Mouse (Mus musculus): ENCODE data around the gene Gm1123. TPM values are rescaled to one million over a fixed set of nuclear protein-coding genes. Genes with fewer than 3 reads are reported as not detected.

Gene Gm1123
- not detected for total RNA-seq (2021)
- 0.12 TPM in 1 of 2 replicates, not detected in the other for polyA plus RNA-seq (2012; rRNA removed)
- long read RNA-seq: 0 reads

GRCm38 (mm10) chr9:99035575-99035974, at the start of gene Gm1123:
Gm1123 (minus strand) TSS chr9:99035715.
- no peak within 1 kb of the TSS for H3K9ac ChIP-seq (ENCODE audit: low read depth, low read length)
- no peak for DNase-seq
- intact Hi-C loops (cut with DNase I): no loop called here
- no peaks in the 10 kb centered on the region for H3K36me3 ChIP-seq (ENCODE audit: control insufficient read depth, insufficient read depth, low read length)
- WGBS: 70% methylated on average over 12 of the region's 12 CpGs
- H3K27ac ChIP-seq: no peak within 1 kb of the TSS
- no peaks in the 10 kb centered on the region for H3K27me3 ChIP-seq (ENCODE audit: control insufficient read depth, insufficient read depth, low read length)
- TF ChIP-seq CTCF (IDR thresholded peaks at IDR 0.05) (no peak), POLR2A (IDR thresholded peaks at IDR 0.05; ENCODE audit: insufficient read depth, low read depth, low read length) (no peak), EP300 (IDR thresholded peaks at IDR 0.05; ENCODE audit: insufficient read depth, low read depth, low read length) (no peak)
- H3K79me2 ChIP-seq (replicated peaks; ENCODE audit: control insufficient read depth, insufficient read depth, low read length): no peaks in the 10 kb centered on the region
- H3K4me3 ChIP-seq: no peak within 1 kb of the TSS
- H3K4me1 ChIP-seq (ENCODE audit: control insufficient read depth, insufficient read depth, low read length): peaks cover 2% of the 10 kb centered on the region; the same call in 1 of the 2 replicates

GRCm38 (mm10) chr9:99081718-99082117, 46.2 kb upstream of the Gm1123 start:
- no peaks in the 10 kb centered on the region for H3K79me2 ChIP-seq (replicated peaks; ENCODE audit: control insufficient read depth, insufficient read depth, low read length)
- H3K4me1 ChIP-seq (ENCODE audit: control insufficient read depth, insufficient read depth, low read length): no peaks in the 10 kb centered on the region
- H3K27ac ChIP-seq: no peak overlapping the region
- TF ChIP-seq EP300 (IDR thresholded peaks at IDR 0.05; ENCODE audit: insufficient read depth, low read depth, low read length) (no peak), CTCF (IDR thresholded peaks at IDR 0.05) (no peak), POLR2A (IDR thresholded peaks at IDR 0.05; ENCODE audit: insufficient read depth, low read depth, low read length) (no peak)
- no peak overlapping the region for H3K9ac ChIP-seq (ENCODE audit: low read depth, low read length)
- H3K27me3 ChIP-seq (ENCODE audit: control insufficient read depth, insufficient read depth, low read length): no peaks in the 10 kb centered on the region
- no peak for DNase-seq
- 91% methylated on average over 5 of the region's 5 CpGs for WGBS
- no peak overlapping the region for H3K4me3 ChIP-seq
- intact Hi-C loops (cut with DNase I): loop anchor here (2.0 kb wide), 1 partner anchor 23 kb away; no protein-coding TSS in a partner anchor
- H3K36me3 ChIP-seq (ENCODE audit: control insufficient read depth, insufficient read depth, low read length): no peaks in the 10 kb centered on the region

DNA sequence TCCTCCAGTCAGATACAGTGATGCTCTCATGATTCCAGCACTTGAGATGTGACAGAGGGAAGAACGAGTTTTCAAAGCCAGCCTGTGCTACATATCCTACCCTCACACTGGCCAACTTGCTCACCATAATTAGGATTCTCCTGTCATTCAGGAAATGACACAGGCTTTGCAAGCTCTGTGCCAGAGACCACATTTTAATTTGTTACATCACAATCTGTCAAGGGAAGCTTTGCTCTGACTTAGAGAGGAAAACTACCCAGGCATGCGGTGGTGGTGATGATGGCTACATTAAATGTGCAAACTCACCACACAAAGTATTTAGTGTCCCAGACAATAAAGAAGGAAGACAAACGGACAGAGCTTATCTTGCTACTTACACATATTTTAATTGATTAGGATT, 45.8 kb upstream of the Gm1123 start:
- no peaks in the 10 kb centered on the region for H3K27me3 ChIP-seq (ENCODE audit: control insufficient read depth, insufficient read depth, low read length)
- no peaks in the 10 kb centered on the region for H3K4me1 ChIP-seq (ENCODE audit: control insufficient read depth, insufficient read depth, low read length)
- H3K4me3 ChIP-seq: no peak overlapping the region
- 60% methylated on average over 3 of the region's 3 CpGs for WGBS
- H3K27ac ChIP-seq: no peak overlapping the region
- H3K79me2 ChIP-seq (replicated peaks; ENCODE audit: control insufficient read depth, insufficient read depth, low read length): no peaks in the 10 kb centered on the region
- H3K36me3 ChIP-seq (ENCODE audit: control insufficient read depth, insufficient read depth, low read length): no peaks in the 10 kb centered on the region
- H3K9ac ChIP-seq (ENCODE audit: low read depth, low read length): no peak overlapping the region
- no peak for TF ChIP-seq CTCF (IDR thresholded peaks at IDR 0.05)
- TF ChIP-seq EP300 (IDR thresholded peaks at IDR 0.05; ENCODE audit: insufficient read depth, low read depth, low read length): no peak
- no peak for TF ChIP-seq POLR2A (IDR thresholded peaks at IDR 0.05; ENCODE audit: insufficient read depth, low read depth, low read length)
- no peak for DNase-seq
- intact Hi-C loops (cut with DNase I): loop anchor here (2.0 kb wide), 1 partner anchor 23 kb away; no protein-coding TSS in a partner anchor

DNA sequence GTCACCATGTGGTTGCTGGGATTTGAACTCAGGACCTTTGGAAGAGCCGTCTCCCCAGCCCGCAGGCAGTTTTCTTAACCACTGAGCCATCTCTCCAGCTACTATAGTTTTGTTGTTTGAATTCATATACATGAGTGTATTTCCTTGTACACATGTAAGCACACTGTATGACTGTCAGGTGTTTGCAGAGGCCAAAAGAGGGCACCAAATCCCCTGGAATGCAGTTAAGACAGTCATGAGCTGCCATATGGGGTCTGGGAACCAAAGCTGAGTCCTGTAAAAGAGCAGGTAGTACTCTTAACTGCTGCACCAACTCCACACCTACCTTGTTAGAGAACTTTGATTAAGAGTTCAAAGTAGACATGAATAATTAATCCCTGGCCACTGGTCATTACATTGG, 45.1 kb upstream of the Gm1123 start:
- Histone ChIP-seq H3K27ac (no peak overlapping the region), H3K79me2 (replicated peaks; ENCODE audit: control insufficient read depth, insufficient read depth, low read length) (no peaks in the 10 kb centered on the region), H3K9ac (ENCODE audit: low read depth, low read length) (no peak overlapping the region), H3K4me3 (no peak overlapping the region), H3K4me1 (ENCODE audit: control insufficient read depth, insufficient read depth, low read length) (no peaks in the 10 kb centered on the region), H3K36me3 (ENCODE audit: control insufficient read depth, insufficient read depth, low read length) (no peaks in the 10 kb centered on the region), H3K27me3 (ENCODE audit: control insufficient read depth, insufficient read depth, low read length) (no peaks in the 10 kb centered on the region)
- no peak for DNase-seq
- peak; percentile 58 for TF ChIP-seq CTCF (IDR thresholded peaks at IDR 0.05)
- no peak for TF ChIP-seq POLR2A (IDR thresholded peaks at IDR 0.05; ENCODE audit: insufficient read depth, low read depth, low read length)
- intact Hi-C loops (cut with DNase I): loop anchor here (2.0 kb wide), 1 partner anchor 24 kb away; no protein-coding TSS in a partner anchor
- 96% methylated on average over 2 of the region's 2 CpGs for WGBS

DNA sequence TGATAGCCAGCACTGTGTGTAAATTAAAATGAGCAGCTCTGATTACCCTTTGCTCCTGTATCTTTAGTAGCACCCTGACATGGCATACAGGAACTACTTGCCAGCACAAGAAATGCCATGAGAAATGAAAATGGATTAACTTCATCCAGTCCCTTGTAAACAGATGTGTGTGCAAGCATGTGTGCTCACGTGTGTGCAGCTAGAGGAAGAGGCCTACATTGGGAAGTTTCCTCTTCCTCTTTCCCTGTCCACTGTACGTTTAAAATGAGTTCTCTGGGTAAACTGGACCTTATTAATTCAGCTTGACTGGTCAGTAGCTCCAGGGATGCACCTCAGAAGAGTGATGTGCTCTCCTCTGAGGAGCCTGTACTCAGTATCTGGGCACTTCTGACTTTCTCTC, 38.9 kb upstream of the Gm1123 start:
- no peak for DNase-seq
- WGBS: 34% methylated on average over 2 of the region's 2 CpGs
- Histone ChIP-seq H3K9ac (ENCODE audit: low read depth, low read length) (no peak overlapping the region), H3K4me1 (ENCODE audit: control insufficient read depth, insufficient read depth, low read length) (no peaks in the 10 kb centered on the region), H3K27ac (no peak overlapping the region), H3K79me2 (replicated peaks; ENCODE audit: control insufficient read depth, insufficient read depth, low read length) (no peaks in the 10 kb centered on the region), H3K4me3 (no peak overlapping the region), H3K36me3 (ENCODE audit: control insufficient read depth, insufficient read depth, low read length) (no peaks in the 10 kb centered on the region), H3K27me3 (ENCODE audit: control insufficient read depth, insufficient read depth, low read length) (no peaks in the 10 kb centered on the region)
- intact Hi-C loops (cut with DNase I): no loop called here
- TF ChIP-seq EP300 (IDR thresholded peaks at IDR 0.05; ENCODE audit: insufficient read depth, low read depth, low read length) (no peak), POLR2A (IDR thresholded peaks at IDR 0.05; ENCODE audit: insufficient read depth, low read depth, low read length) (no peak), CTCF (IDR thresholded peaks at IDR 0.05) (no peak)

DNA sequence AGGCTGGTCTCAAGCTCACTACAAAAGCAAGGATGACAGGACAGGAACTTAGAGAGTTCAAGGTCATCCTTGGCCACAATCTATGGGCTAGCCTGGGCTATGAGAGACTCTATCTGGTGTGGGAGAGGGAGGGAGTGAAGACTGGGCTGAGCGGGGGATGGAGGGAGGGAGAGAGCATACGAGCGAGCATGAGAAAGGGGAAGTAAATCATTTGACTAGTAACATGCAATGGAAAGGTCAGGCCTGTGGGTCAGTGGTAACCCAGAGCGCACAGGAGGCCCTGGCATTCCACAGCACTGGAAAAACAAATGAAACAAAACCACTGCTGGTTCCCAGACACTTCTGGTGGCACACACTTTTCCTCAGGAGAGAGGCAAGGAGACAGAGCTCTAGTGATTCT, 37.0 kb upstream of the Gm1123 start:
- 80% methylated on average over 4 of the region's 4 CpGs for WGBS
- H3K4me3 ChIP-seq: no peak overlapping the region
- no peak for DNase-seq
- no peaks in the 10 kb centered on the region for H3K36me3 ChIP-seq (ENCODE audit: control insufficient read depth, insufficient read depth, low read length)
- intact Hi-C loops (cut with DNase I): no loop called here
- no peaks in the 10 kb centered on the region for H3K79me2 ChIP-seq (replicated peaks; ENCODE audit: control insufficient read depth, insufficient read depth, low read length)
- H3K4me1 ChIP-seq (ENCODE audit: control insufficient read depth, insufficient read depth, low read length): no peaks in the 10 kb centered on the region
- H3K27ac ChIP-seq: no peak overlapping the region
- TF ChIP-seq EP300 (IDR thresholded peaks at IDR 0.05; ENCODE audit: insufficient read depth, low read depth, low read length) (no peak), POLR2A (IDR thresholded peaks at IDR 0.05; ENCODE audit: insufficient read depth, low read depth, low read length) (no peak), CTCF (IDR thresholded peaks at IDR 0.05) (no peak)
- H3K9ac ChIP-seq (ENCODE audit: low read depth, low read length): no peak overlapping the region
- H3K27me3 ChIP-seq (ENCODE audit: control insufficient read depth, insufficient read depth, low read length): no peaks in the 10 kb centered on the region

All from heart, adult 2 months (tissue).